Mouse (Mus musculus) gastrocnemius, postnatal 14 days (tissue): ENCODE results near the gene Pbx2. TPM values are rescaled to one million over a fixed set of nuclear protein-coding genes. Genes with fewer than 3 reads are reported as not detected.
A peak's percentile ranks its signal among the peaks of the same experiment; 100 is the strongest.

Experiments
- DNase-seq: peaks from one replicate; pipeline ENCODE4 v3.0.0; 2021; ENCODE audit warnings: mixed read lengths
- intact Hi-C: fragments of 180-260 bp; cut with DNase I; formaldehyde crosslinking; loops from one replicate; pipeline ENCODE4 v1.15.1; 2025; ENCODE audit warnings: low total_unique reads
- total RNA-seq, 2 experiments: library from RNA; stranded (reverse); gene quantifications; 2 replicates each; pipeline ENCODE4 v1.2.3; 2021

Gene Pbx2
- total RNA-seq, 2 experiments from 2014 or later, result 17.3 to 17.9 TPM

DNA sequence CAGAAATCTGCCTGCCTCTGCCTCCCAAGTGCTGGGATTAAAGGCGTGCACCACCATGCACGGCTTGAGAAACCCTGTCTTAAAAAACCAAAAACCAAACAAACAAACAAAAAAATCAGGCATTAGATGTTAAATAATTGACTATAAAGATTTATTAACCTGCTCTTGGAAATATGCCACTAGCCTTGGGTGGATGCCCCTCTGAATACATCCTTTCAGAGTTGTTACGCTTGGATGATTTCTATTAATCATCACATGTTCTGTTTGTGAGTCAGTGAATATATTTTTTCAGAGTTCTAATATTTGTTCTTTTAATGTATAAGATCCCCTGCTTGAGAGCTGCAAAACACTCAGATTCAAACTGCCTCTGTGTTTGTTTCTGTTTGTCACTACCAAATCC is 33.9 kb downstream of the Pbx2 start:
- intact Hi-C loops, result no loop called here
- no peak for DNase-seq

GRCm38 (mm10) chr17:34626062-34626772 is 35.2 kb downstream of the Pbx2 start:
- intact Hi-C loops, result no loop called here
- no peak for DNase-seq

GRCm38 (mm10) chr17:34626773-34627092 is 35.7 kb downstream of the Pbx2 start:
- no peak for DNase-seq
- intact Hi-C loops, result no loop called here

DNA sequence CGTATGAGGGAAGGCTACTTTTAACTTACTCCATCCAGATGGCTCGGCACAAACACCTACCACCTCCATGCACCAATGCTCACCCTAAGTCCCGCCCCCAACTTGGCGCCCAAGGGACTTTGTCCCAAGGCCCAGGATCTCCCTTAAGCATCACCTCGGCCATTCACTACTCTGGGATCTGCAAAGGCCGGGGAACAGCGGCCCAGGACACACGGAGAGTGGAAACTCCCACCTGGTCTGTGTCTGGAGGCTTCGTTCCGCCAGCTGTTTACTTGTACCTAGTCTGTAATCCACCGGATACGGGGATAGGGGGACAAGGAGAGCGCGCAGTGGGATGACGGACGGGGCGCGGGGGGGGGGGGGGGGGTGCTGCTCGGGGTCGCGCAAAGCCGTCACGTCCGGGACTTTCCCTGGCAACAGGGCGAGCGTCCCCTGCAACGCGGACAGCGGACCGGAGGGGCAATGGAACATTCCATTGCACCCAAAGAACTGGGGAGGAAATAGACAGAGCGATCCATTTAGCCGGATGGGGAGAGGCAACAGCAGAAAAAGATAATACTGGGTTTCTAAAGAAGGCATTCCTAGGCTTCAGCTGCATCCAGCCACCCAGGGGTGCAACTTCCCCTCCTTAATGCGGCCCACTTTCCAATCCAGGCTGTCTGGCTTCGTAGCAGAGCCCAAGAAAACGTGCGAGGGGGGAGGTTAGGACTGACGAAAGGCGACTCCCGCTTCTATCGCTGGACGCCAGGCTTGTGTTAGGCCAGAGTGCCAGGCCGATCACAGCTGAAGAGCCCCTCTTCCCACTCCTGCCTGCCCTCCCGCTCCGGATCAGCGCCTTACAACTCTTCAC is 36.3 kb downstream of the Pbx2 start:
- intact Hi-C loops, result no loop called here
- peak; percentile 91 for DNase-seq

GRCm38 (mm10) chr17:34627943-34628643 is 37.0 kb downstream of the Pbx2 start, which contains the start of gene Ppt2:
Gene Ppt2, minus strand, starts transcription at chr17:34628510.
- DNase-seq, result peak; percentile 59
- intact Hi-C loops, result no loop called here

- DNase-seq, result no peak
- intact Hi-C loops, result no loop called here
Observed at GRCm38 (mm10) chr17:34628644-34628967, 37.5 kb downstream of the Pbx2 start.

- intact Hi-C loops, result no loop called here
- DNase-seq, result no peak
Observed at GRCm38 (mm10) chr17:34629221-34629751, 38.2 kb downstream of the Pbx2 start, which contains the start of gene Prrt1. Gene Prrt1, plus strand, starts transcription at chr17:34629533.

DNA sequence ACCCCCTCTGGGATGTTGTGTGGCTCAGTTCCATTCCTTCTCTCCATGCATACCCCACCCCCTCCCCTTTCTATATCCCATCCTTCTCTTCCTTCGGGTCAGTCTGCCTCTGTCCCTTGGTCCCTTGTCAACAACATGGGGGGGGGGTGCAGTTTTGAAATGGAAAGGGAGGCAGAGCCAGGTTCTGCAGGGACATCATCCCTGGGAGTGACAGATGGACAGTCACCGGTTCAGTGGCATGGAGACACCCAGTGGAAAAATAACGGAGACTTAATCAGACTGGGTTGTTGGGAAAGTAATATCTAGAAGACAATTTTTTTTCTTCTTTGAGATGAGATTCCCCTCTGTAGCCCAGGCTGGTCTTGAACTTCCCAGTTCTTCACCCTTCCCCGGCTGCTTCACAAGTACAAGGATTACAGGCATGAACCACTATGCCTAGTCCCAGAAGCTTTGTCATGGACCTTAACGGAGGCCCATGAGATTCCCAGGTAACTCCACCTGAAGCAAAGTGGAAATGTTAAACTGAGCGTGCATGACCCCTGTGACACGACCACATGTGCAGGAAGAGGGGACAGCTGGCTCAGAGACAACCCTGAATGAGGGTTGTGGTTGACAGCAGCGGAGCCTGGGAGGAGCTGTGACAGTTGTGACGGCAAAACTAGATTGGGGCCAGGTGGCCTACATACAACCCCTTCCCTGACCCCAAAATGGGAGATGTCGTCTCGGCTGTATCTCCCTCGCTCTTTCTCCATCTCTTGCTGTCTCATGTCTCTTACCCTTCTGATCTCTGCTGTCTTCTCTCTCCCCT is 38.9 kb downstream of the Pbx2 start:
- no peak for DNase-seq
- intact Hi-C loops, result no loop called here

DNA sequence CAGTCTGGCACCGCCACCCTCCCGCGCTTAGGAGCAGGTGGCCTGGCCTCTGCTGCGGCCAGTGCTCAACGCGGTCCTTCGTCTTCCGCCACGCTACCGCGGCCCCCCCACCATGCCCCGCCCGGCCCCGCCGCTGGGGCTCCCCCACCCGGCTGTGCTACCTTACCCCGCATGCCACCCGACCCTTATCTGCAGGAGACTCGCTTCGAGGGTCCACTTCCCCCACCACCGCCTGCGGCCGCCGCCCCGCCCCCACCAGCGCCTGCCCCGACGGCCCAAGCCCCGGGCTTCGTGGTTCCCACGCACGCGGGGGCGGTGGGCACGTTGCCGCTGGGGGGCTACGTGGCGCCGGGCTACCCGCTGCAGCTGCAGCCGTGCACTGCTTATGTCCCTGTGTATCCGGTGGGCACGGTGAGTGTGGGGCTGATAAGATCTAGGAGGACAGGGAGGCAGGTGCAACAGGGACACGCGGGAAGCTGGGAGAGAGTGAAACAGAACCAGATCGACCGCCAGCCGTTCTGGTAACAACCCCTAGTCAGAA is 39.8 kb downstream of the Pbx2 start:
- intact Hi-C loops, result no loop called here
- no peak for DNase-seq

DNA sequence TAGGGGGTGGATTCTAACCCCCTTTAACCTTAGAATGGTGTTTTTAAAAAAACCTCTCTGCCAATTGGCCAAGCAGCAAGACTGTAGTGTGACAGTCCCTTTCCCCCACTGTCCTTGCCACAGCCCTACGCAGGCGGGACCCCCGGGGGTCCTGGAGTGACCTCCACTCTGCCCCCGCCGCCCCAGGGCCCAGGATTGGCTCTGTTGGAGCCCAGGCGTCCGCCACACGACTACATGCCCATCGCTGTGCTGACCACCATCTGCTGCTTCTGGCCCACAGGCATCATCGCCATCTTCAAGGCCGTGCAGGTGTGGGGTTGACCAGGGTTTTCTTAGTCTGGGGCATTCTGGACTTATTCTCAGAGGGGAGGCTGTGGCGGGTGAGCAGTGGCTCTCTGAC is 40.6 kb downstream of the Pbx2 start:
- DNase-seq, result no peak
- intact Hi-C loops, result no loop called here

DNA sequence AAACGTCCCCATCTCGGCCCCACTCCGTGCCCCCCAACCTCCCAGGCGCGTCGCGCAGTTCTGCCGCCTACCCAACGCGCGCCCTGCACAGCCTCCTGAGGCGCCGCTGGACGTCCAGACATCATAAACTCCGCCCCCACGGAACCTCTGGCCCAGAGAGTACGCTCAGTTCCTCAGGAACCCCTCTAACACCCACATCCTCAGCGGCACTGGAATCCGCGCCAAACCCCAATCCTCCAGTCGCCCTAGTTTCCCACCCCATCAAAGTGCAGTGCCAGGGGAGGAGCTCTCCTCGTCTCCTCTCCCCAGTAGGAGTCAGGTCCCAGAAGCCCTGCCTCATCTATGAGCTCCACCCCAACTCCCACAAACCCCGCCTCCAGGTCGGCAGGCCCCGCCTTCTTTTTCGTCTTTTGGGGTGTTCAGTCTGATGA is 41.2 kb downstream of the Pbx2 start:
- peak; percentile 72 for DNase-seq
- intact Hi-C loops, result no loop called here

DNA sequence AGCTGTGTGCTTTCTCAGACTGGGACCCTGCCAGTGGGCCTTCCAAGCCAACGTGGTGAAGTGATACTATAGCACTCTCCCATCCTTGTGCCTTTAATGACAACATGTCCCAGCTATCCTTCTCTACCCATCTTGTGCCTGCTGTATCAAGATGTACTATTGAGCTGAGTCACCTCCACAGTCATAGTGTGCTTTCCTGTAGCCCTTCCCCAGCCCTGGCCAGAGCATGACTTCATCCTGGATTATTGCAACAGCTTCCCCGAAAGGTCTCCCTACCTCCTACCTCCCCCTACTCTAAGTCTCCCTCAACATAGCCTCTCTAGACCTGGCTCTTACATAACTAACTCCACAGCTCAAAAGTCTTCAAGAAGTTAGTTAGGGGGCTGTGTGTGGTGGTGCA is 44.6 kb downstream of the Pbx2 start:
- intact Hi-C loops, result no loop called here
- no peak for DNase-seq

- no peak for DNase-seq
- intact Hi-C loops, result no loop called here
Observed at GRCm38 (mm10) chr17:34637459-34637858, 46.4 kb downstream of the Pbx2 start.

DNA sequence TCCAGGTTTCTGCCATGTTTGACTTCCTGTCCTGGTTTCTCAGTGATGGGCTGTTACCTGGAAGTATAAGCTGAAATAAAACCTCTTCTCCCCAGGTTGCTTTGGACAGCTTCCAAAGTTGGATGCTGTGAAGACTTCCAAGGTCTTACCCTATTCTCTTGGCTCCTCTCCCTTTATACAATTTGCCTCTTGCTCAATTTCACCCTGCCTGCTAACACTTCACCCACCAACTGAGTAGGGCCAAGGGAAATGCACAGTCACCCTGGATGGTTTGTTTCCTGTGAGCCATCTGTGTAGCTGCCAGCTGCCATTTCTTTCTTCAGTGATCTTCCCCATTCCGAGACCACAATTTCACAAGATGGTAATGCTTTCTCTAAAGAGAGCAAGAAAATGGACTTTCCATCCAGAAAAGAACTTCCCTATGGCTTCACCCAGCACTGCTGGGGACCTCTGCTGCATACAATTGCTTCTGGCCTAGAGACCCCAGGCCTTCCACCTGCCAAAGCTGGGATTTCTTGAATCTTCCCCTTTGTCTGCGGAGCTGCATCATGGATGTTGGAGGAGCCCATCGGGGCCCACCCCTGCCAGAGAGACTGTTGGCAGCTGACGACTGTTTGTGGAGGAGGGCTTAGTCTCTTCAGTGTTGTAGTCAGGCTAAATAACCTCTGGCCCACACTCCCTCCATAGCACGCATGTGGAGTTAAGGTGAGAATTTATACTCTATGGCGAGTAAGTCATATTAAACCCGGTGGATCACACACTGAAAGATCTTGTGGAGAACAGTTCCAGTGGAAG is 48.6 kb downstream of the Pbx2 start:
- DNase-seq, result no peak
- intact Hi-C loops, result no loop called here

- peak; percentile 41 for DNase-seq
- intact Hi-C loops, result no loop called here
Observed at GRCm38 (mm10) chr17:34640778-34641601, 49.9 kb downstream of the Pbx2 start.

GRCm38 (mm10) chr17:34641945-34642344 is 50.9 kb downstream of the Pbx2 start:
- intact Hi-C loops, result no loop called here
- no peak for DNase-seq

DNA sequence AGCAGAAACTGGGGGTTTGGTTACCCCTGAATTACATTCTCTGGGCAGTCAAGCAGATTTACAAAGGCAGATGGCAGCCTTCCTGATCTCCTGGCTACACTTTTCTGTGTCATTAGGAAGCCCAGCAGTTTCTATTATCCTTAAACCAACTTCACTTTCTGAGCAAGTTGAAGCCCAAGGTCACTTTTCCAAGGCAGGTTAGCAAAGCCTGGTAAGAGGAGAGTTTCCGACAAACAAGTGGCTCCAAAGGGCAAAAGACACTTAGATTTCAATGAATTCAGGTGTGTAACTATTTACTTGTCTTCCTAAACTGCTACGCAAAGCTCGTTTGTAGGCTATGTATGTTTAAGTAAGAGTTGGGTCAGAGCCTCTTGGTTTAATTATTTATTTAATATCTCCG is 52.3 kb downstream of the Pbx2 start:
- intact Hi-C loops, result no loop called here
- no peak for DNase-seq

DNA sequence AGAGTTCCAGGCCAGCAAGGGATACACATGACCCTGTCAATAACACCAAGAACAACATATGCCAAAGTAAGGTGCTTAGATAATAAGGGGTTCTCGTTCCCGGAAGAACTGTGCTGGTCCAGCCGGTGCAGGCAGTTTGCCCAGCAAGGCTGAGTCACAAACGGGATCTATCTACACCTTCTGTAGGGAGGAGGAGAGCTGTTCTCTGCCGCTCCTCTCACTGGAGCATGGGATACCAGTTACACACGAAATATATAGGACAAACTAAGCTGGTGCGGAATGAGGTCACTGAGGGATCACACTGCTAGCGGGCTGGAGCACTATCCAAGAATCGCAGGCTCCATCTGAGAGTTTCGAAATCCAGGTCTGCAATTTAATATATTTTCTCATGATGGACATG is 52.9 kb downstream of the Pbx2 start:
- no peak for DNase-seq
- intact Hi-C loops, result no loop called here
